Mouse (Mus musculus) layer of hippocampus, adult 9-10 months (tissue): Measurements from ENCODE around the gene Iffo1.

Experiments used
- DNase-seq: peaks from one replicate; pipeline ENCODE4 v3.0.0; 2022; ENCODE audit warnings: low spot score

Iffo1 gene

GRCm38 (mm10) chr6:125142436-125142835 is 2.6 kb upstream of the Iffo1 start:
- no peak for DNase-seq

GRCm38 (mm10) chr6:125143128-125143527 is 1.9 kb upstream of the Iffo1 start:
- DNase-seq: no peak

GRCm38 (mm10) chr6:125143904-125144303 is 1.1 kb upstream of the Iffo1 start:
- no peak for DNase-seq

GRCm38 (mm10) chr6:125145479-125145951 is 474 bp downstream of the Iffo1 start:
- no peak for DNase-seq

- no peak for DNase-seq
These were observed 1.1 kb downstream of the Iffo1 start for GRCm38 (mm10) chr6:125146148-125146547.

GRCm38 (mm10) chr6:125146797-125147196 is 1.8 kb downstream of the Iffo1 start:
- no peak for DNase-seq

GRCm38 (mm10) chr6:125147329-125147728 is 2.3 kb downstream of the Iffo1 start:
- no peak for DNase-seq

- DNase-seq: no peak
These were observed 3.3 kb downstream of the Iffo1 start for GRCm38 (mm10) chr6:125148251-125148925.

GRCm38 (mm10) chr6:125148926-125149568 is 4.0 kb downstream of the Iffo1 start:
- no peak for DNase-seq

GRCm38 (mm10) chr6:125149569-125149950 is 4.5 kb downstream of the Iffo1 start:
- DNase-seq: no peak

GRCm38 (mm10) chr6:125152212-125153017 is 7.4 kb downstream of the Iffo1 start:
- DNase-seq: no peak

GRCm38 (mm10) chr6:125153018-125153389 is 8.0 kb downstream of the Iffo1 start:
- no peak for DNase-seq

- no peak for DNase-seq
These were observed 8.6 kb downstream of the Iffo1 start for GRCm38 (mm10) chr6:125153682-125154081.

GRCm38 (mm10) chr6:125154550-125154949 is 9.5 kb downstream of the Iffo1 start:
- no peak for DNase-seq

GRCm38 (mm10) chr6:125155262-125155661 is 10.2 kb downstream of the Iffo1 start:
- no peak for DNase-seq

GRCm38 (mm10) chr6:125156491-125156890 is 11.4 kb downstream of the Iffo1 start:
- no peak for DNase-seq

- DNase-seq: no peak
These were observed 12.0 kb downstream of the Iffo1 start for GRCm38 (mm10) chr6:125156903-125157614.

GRCm38 (mm10) chr6:125158944-125159492 is 14.0 kb downstream of the Iffo1 start:
- no peak for DNase-seq

GRCm38 (mm10) chr6:125159773-125160557 is 14.9 kb downstream of the Iffo1 start:
- DNase-seq: no peak

- no peak for DNase-seq
These were observed 15.5 kb downstream of the Iffo1 start for GRCm38 (mm10) chr6:125160558-125160853.
